Mouse (Mus musculus): ENCODE measurements around the gene Slc37a1. TPM values are rescaled to one million over a fixed set of nuclear protein-coding genes. Genes with fewer than 3 reads are reported as not detected.

The Slc37a1 gene
- polyA plus RNA-seq, 3 experiments from 2014 or later = 19.0 to 39.4 (median 23.5) TPM

Other genes starting within 250 kb of the Slc37a1 start
- 100 to 1,000 TPM in 1 of 3 experiments, 10 to 100 TPM in 2; 67.1 to 113 (median 95.6) TPM for gene Abcg1, start 229.1 kb upstream of the Slc37a1 start, polyA plus RNA-seq (2017; shearing (Covaris generic))
- gene Tff3, start 157.1 kb upstream of the Slc37a1 start, polyA plus RNA-seq (2017; shearing (Covaris generic)) = not detected
- gene Tff2, start 142.5 kb upstream of the Slc37a1 start, polyA plus RNA-seq (2017; shearing (Covaris generic)) = not detected
- gene Tff1, start 121.5 kb upstream of the Slc37a1 start, polyA plus RNA-seq (2017; shearing (Covaris generic)) = under 1 TPM in 1 of 3 experiments, not detected in 2; 0.70 TPM
- gene Tmprss3, start 87.8 kb upstream of the Slc37a1 start, polyA plus RNA-seq (2017; shearing (Covaris generic)) = 1 to 10 TPM; 1.3 to 5.3 (median 4.6) TPM
- 100 to 1,000 TPM; 224 to 328 (median 255) TPM for gene Ubash3a, start 78.9 kb upstream of the Slc37a1 start, polyA plus RNA-seq (2017; shearing (Covaris generic))
- 1 to 10 TPM in 2 of 3 experiments, under 1 TPM in 1; 0.55 to 4.8 (median 1.3) TPM for gene Rsph1, start 9.4 kb upstream of the Slc37a1 start, polyA plus RNA-seq (2017; shearing (Covaris generic))
- not detected for gene Pde9a, start 99.4 kb downstream of the Slc37a1 start, polyA plus RNA-seq (2017; shearing (Covaris generic))
- 10 to 100 TPM; 11.4 to 17.7 (median 17.7) TPM for gene Wdr4, start 233.2 kb downstream of the Slc37a1 start, polyA plus RNA-seq (2017; shearing (Covaris generic))
- gene Ndufv3, start 233.3 kb downstream of the Slc37a1 start, polyA plus RNA-seq (2017; shearing (Covaris generic)) = 100 to 1,000 TPM; 229 to 248 (median 246) TPM